Mouse (Mus musculus): Measurements from ENCODE around the gene Hyal2. TPM values are rescaled to one million over a fixed set of nuclear protein-coding genes. Genes with fewer than 3 reads are reported as not detected.

Gene Hyal2
- total RNA-seq, 1 experiment from 2014 or later, result 4.2 TPM

- ATAC-seq (replicated peaks in 1 of 2; ENCODE audit: insufficient read depth in 1 of 2, low FRiP score in 2 of 2, low TSS enrichment in 1 of 2, low read depth in 1 of 2, poor library complexity in 2 of 2, severe bottlenecking in 2 of 2), result no peak
Measured at GRCm38 (mm10) chr9:107612945-107613569, 45.3 kb downstream of the Hyal2 start.

- no peak for ATAC-seq (replicated peaks in 1 of 2; ENCODE audit: insufficient read depth in 1 of 2, low FRiP score in 2 of 2, low TSS enrichment in 1 of 2, low read depth in 1 of 2, poor library complexity in 2 of 2, severe bottlenecking in 2 of 2)
Measured at GRCm38 (mm10) chr9:107615035-107615434, 47.3 kb downstream of the Hyal2 start.

GRCm38 (mm10) chr9:107617461-107617860 lies 49.7 kb downstream of the Hyal2 start:
- ATAC-seq (replicated peaks in 1 of 2; ENCODE audit: insufficient read depth in 1 of 2, low FRiP score in 2 of 2, low TSS enrichment in 1 of 2, low read depth in 1 of 2, poor library complexity in 2 of 2, severe bottlenecking in 2 of 2), result no peak

GRCm38 (mm10) chr9:107618098-107618497 lies 50.4 kb downstream of the Hyal2 start:
- ATAC-seq (replicated peaks in 1 of 2; ENCODE audit: insufficient read depth in 1 of 2, low FRiP score in 2 of 2, low TSS enrichment in 1 of 2, low read depth in 1 of 2, poor library complexity in 2 of 2, severe bottlenecking in 2 of 2), result no peak

- no peak for ATAC-seq (replicated peaks in 1 of 2; ENCODE audit: insufficient read depth in 1 of 2, low FRiP score in 2 of 2, low TSS enrichment in 1 of 2, low read depth in 1 of 2, poor library complexity in 2 of 2, severe bottlenecking in 2 of 2)
Measured at GRCm38 (mm10) chr9:107618778-107619545, 51.2 kb downstream of the Hyal2 start.

- ATAC-seq (replicated peaks in 1 of 2; ENCODE audit: insufficient read depth in 1 of 2, low FRiP score in 2 of 2, low TSS enrichment in 1 of 2, low read depth in 1 of 2, poor library complexity in 2 of 2, severe bottlenecking in 2 of 2), result no peak
Measured at GRCm38 (mm10) chr9:107619546-107619879, 51.8 kb downstream of the Hyal2 start.

GRCm38 (mm10) chr9:107620954-107621353 lies 53.2 kb downstream of the Hyal2 start:
- no peak for ATAC-seq (replicated peaks in 1 of 2; ENCODE audit: insufficient read depth in 1 of 2, low FRiP score in 2 of 2, low TSS enrichment in 1 of 2, low read depth in 1 of 2, poor library complexity in 2 of 2, severe bottlenecking in 2 of 2)

Other genes with a start within 250 kb of the Hyal2 start
- 11.5 and 37.2 TPM in 2 replicates for gene Hemk1, start 229.6 kb upstream of the Hyal2 start, total RNA-seq (2017)
- 0.25 and 0.50 TPM in 2 replicates for gene 6430571L13Rik, start 227.3 kb upstream of the Hyal2 start, total RNA-seq (2017)
- 0.19 and 1.8 TPM in 2 replicates for gene Cacna2d2, start 168.3 kb upstream of the Hyal2 start, total RNA-seq (2017)
- 12.6 and 16.2 TPM in 2 replicates for gene Tmem115, start 34.0 kb upstream of the Hyal2 start, total RNA-seq (2017)
- 15.3 and 19.7 TPM in 2 replicates for gene Cyb561d2, start 25.8 kb upstream of the Hyal2 start, total RNA-seq (2017)
- 5.9 and 27.5 TPM in 2 replicates for gene Nprl2, start 25.7 kb upstream of the Hyal2 start, total RNA-seq (2017)
- gene Zmynd10, start 20.6 kb upstream of the Hyal2 start, total RNA-seq (2017), result not detected in 2 replicates
- gene Rassf1, start 16.4 kb upstream of the Hyal2 start, total RNA-seq (2017), result 36.3 and 47.8 TPM in 2 replicates
- 16.2 and 23.7 TPM in 2 replicates for gene Tusc2, start 4.7 kb upstream of the Hyal2 start, total RNA-seq (2017)
- 4.1 and 5.2 TPM in 2 replicates for gene Hyal1, start 9.0 kb downstream of the Hyal2 start, total RNA-seq (2017)
- 12.2 and 12.7 TPM in 2 replicates for gene Naa80, start 10.9 kb downstream of the Hyal2 start, total RNA-seq (2017)
- 0.35 and 3.9 TPM in 2 replicates for gene Hyal3, start 12.9 kb downstream of the Hyal2 start, total RNA-seq (2017)
- gene Ifrd2, start 19.7 kb downstream of the Hyal2 start, total RNA-seq (2017), result 49.8 and 62.7 TPM in 2 replicates
- gene Sema3b, start 41.3 kb downstream of the Hyal2 start, total RNA-seq (2017), result not detected in 2 replicates
- gene Gnai2, start 67.4 kb downstream of the Hyal2 start, total RNA-seq (2017), result 345 and 415 TPM in 2 replicates
- gene Slc38a3, start 101.6 kb downstream of the Hyal2 start, total RNA-seq (2017), result not detected in 2 replicates
- gene Gnat1, start 111.8 kb downstream of the Hyal2 start, total RNA-seq (2017), result not detected in 2 replicates
- gene Sema3f, start 142.5 kb downstream of the Hyal2 start, total RNA-seq (2017), result 0.89 and 1.2 TPM in 2 replicates
- 309 and 331 TPM in 2 replicates for gene Rbm5, start 203.1 kb downstream of the Hyal2 start, total RNA-seq (2017)